Mouse (Mus musculus) neural tube, embryonic 13.5 days (tissue): ENCODE results near the gene Tbrg1. TPM values are rescaled to one million over a fixed set of nuclear protein-coding genes. Genes with fewer than 3 reads are reported as not detected.

ENCODE experiments used
- ATAC-seq: fragments of 200-750 bp; cut with Nextera tagmentation; 2 replicates; pipeline ENCODE4 v1.8.0; 2017; ENCODE audit warnings: low read depth, mild to moderate bottlenecking, moderate TSS enrichment, moderate library complexity
- H3K27ac ChIP-seq: fragments of 300-500 bp; sonication (generic); replicated peaks from 2 replicates; pipeline ENCODE4 v1.5.1; 2015; ENCODE audit warnings: moderate library complexity, mild to moderate bottlenecking, inconsistent platforms
- H3K27me3 ChIP-seq: fragments of 300-500 bp; sonication (generic); 2 replicates; pipeline ENCODE4 v1.6.1; 2015; ENCODE audit warnings: mild to moderate bottlenecking, inconsistent platforms
- H3K36me3 ChIP-seq: fragments of 300-500 bp; sonication (generic); 2 replicates; pipeline ENCODE4 v1.6.1; 2015; ENCODE audit warnings: mild to moderate bottlenecking, inconsistent platforms
- H3K4me1 ChIP-seq: fragments of 300-500 bp; sonication (generic); replicated peaks from 2 replicates; pipeline ENCODE4 v1.6.1; 2015; ENCODE audit warnings: inconsistent platforms
- H3K4me2 ChIP-seq: fragments of 300-500 bp; sonication (generic); 2 replicates; pipeline ENCODE4 v1.6.1; 2015; ENCODE audit warnings: inconsistent platforms, mild to moderate bottlenecking, moderate library complexity
- H3K4me3 ChIP-seq: fragments of 300-500 bp; sonication (generic); 2 replicates; pipeline ENCODE4 v1.5.1; 2015; ENCODE audit warnings: mild to moderate bottlenecking, inconsistent platforms
- H3K9ac ChIP-seq: fragments of 300-500 bp; sonication (generic); 2 replicates; pipeline ENCODE4 v1.6.1; 2015; ENCODE audit warnings: moderate library complexity, mild to moderate bottlenecking, inconsistent platforms
- H3K9me3 ChIP-seq: fragments of 300-500 bp; sonication (generic); 2 replicates; pipeline ENCODE4 v1.6.1; 2016; ENCODE audit warnings: inconsistent platforms
- WGBS: fragments of 180-500 bp; shearing (Covaris S2); methylation state at CpG from one replicate; pipeline ENCODE4 v1.1.7; 2015; 5-methylcytosine and 5-hydroxymethylcytosine counted together
- polyA plus RNA-seq: library from polyadenylated mRNA; unstranded; fragments of >200 nt; fragmentation: Nextera tagmentation; extraction: Ambion mirVana; gene quantifications from 2 replicates; pipeline ENCODE4 v1.2.1, GENCODE M21; 2015

Tbrg1 gene
- polyA plus RNA-seq, 1 experiment from 2014 or later, result 100 TPM

DNA sequence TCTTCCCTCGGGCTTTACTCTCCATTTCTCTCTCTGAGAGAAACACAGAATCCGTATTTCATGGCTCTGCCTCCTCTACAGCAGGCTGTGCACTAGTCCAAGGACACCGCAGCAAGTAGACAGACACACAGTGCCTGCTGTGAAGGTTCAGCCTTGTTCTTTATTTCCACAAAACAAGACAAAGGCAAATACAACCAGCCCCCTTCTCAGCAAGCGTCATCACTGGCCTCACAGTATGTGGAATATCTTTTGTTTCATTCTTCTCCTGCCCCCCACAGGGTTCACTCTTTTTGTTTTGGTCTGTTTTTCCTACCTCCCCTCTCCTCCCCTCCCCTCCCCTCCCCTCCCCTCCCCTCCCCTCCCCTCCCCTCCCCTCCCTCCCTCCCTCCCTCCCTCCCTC is 28.5 kb downstream of the Tbrg1 start:
- H3K27ac ChIP-seq, result no peak overlapping the region
- peaks cover 40% of the 10 kb centered on the region for H3K4me1 ChIP-seq
- no peaks in the 10 kb centered on the region for H3K9me3 ChIP-seq
- H3K4me2 ChIP-seq, result no peak overlapping the region
- H3K36me3 ChIP-seq, result no peaks in the 10 kb centered on the region
- no peak overlapping the region for H3K9ac ChIP-seq
- 34% methylated on average over 4 of the region's 4 CpGs for WGBS
- H3K27me3 ChIP-seq, result no peaks in the 10 kb centered on the region
- H3K4me3 ChIP-seq, result no peak overlapping the region
- no peak for ATAC-seq

DNA sequence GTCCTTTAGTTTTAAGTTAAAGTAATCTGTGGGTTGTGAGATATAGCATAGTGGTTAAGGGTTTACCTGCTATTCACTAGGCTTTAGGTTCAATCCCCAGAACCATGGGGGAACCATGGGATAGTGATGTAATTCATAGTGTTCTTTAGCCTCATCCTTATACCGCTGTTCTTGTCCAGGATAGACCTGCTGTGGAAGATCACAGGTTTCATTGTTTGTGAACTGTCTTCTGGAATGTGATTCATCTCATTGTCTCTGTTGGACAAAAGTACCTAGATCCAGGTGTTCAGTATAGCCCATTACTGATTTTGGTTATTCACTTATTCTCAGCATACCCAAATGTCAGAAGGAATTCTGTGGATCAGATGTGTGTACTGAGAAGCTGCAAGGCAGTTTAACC is 29.8 kb downstream of the Tbrg1 start:
- no peak overlapping the region for H3K4me2 ChIP-seq
- H3K4me1 ChIP-seq, result peaks cover 40% of the 10 kb centered on the region
- no peak overlapping the region for H3K9ac ChIP-seq
- ATAC-seq, result no peak
- H3K27ac ChIP-seq, result peak overlapping the region; percentile 52
- 94% methylated on average over 1 of the region's 1 CpGs for WGBS
- no peaks in the 10 kb centered on the region for H3K27me3 ChIP-seq
- no peaks in the 10 kb centered on the region for H3K36me3 ChIP-seq
- no peak overlapping the region for H3K4me3 ChIP-seq
- no peaks in the 10 kb centered on the region for H3K9me3 ChIP-seq

DNA sequence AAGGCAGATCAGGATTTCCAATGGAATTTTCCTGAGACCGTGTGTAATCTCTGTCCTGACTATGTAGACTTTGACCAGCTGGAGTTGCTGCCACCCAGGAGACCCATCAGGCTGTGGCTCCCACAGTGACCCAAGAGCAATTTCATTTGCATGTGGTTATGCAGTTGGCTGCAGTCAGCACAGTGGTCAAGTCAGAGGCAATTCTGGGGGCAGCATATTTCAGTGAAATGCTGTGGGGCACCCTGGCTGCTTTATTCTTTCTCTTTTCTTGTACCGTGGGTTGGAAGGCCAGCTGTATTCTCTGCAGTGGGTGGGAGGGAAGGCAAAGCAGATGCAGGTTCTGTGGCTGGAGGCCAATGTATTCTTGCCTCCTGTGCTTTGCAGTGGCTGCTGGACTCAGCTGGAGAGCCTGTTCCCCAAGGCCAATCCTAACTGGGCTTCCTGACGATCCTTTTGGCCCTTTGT is 31.0 kb downstream of the Tbrg1 start:
- peaks cover 40% of the 10 kb centered on the region for H3K4me1 ChIP-seq
- H3K9me3 ChIP-seq, result no peaks in the 10 kb centered on the region
- H3K36me3 ChIP-seq, result no peaks in the 10 kb centered on the region
- H3K27me3 ChIP-seq, result no peaks in the 10 kb centered on the region
- 4% methylated on average over 3 of the region's 3 CpGs for WGBS
- 0 out of 2 replicates have a peak overlapping the region, but pooled peaks have one; percentile 10 for H3K4me3 ChIP-seq
- peak overlapping the region; percentile 58 for H3K9ac ChIP-seq
- peak; percentile 70 for ATAC-seq
- peak overlapping the region; percentile 95 for H3K27ac ChIP-seq
- peak overlapping the region; percentile 45 for H3K4me2 ChIP-seq

DNA sequence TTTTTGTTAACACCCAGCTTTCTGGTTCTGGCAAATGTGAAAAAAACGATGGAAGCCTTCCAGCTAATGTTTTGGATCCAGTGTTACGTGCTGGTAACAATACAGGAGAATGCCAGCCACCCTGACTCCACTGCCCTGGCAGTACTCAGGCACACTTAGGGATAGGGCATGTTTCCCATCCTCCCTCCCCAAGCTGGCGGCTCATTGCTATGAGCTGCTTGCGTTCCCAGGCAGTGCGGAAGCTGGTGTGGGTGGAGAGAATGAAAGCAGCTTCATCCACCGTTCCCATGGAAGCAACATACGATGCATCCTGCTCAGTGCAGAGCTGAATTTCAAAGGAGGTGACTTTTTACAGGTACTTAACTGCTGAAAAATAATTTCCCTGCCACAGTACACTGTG is 31.5 kb downstream of the Tbrg1 start:
- H3K27ac ChIP-seq, result peak overlapping the region; percentile 95
- H3K9ac ChIP-seq, result peak overlapping the region; percentile 58
- no peaks in the 10 kb centered on the region for H3K27me3 ChIP-seq
- no peaks in the 10 kb centered on the region for H3K36me3 ChIP-seq
- peaks cover 40% of the 10 kb centered on the region for H3K4me1 ChIP-seq
- peak overlapping the region; percentile 45 for H3K4me2 ChIP-seq
- ATAC-seq, result peak; percentile 90
- H3K4me3 ChIP-seq, result 0 out of 2 replicates have a peak overlapping the region, but pooled peaks have one; percentile 10
- no peaks in the 10 kb centered on the region for H3K9me3 ChIP-seq
- WGBS, result 11% methylated on average over 7 of the region's 7 CpGs

DNA sequence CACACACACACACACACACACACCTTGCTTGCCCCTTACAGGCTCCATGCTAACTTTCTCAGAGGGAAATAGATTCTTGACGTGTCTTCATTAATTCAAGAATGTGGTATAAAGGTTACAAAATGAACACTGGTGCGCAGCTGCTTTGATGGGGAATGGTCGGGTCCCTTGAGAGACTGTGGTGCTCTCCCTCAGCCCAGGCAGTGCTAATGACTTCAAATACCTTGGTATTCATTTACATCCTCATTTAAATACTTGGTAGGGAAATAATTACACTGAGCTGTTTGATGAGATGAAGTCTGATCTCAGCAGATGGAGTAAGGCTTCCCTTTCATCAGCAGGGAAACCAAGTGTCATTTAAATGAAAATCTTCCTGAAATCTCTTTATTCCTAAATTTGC is 32.0 kb downstream of the Tbrg1 start:
- WGBS, result 25% methylated on average over 3 of the region's 3 CpGs
- H3K27ac ChIP-seq, result peak overlapping the region; percentile 95
- H3K4me1 ChIP-seq, result peaks cover 40% of the 10 kb centered on the region
- no peaks in the 10 kb centered on the region for H3K27me3 ChIP-seq
- H3K4me2 ChIP-seq, result peak overlapping the region; percentile 45
- peak; percentile 84 for ATAC-seq
- no peaks in the 10 kb centered on the region for H3K36me3 ChIP-seq
- no peak overlapping the region; the same call in 1 of the 2 replicates for H3K9ac ChIP-seq
- no peaks in the 10 kb centered on the region for H3K9me3 ChIP-seq
- no peak overlapping the region for H3K4me3 ChIP-seq

DNA sequence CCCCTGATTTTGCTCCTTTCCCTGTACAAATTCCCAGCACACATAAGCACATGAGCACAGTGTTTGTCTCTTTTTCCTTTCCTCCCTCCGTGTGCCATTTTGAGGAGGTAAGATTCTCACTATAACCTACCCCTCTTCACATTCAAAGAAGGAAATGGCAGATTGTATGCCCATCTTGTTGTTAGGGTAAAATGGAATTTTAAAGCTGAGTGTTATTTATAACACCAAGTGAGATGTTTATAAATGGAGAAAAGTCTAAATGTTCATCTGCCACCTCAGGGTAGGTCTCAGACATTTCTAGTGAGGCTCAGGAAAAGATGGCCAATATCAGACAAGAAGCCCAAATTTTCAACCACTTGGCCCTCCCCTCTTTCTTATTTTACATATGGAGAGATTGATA is 32.6 kb downstream of the Tbrg1 start:
- Histone ChIP-seq H3K9ac (no peak overlapping the region), H3K36me3 (no peaks in the 10 kb centered on the region), H3K4me1 (peaks cover 40% of the 10 kb centered on the region), H3K9me3 (no peaks in the 10 kb centered on the region), H3K27me3 (no peaks in the 10 kb centered on the region), H3K4me3 (no peak overlapping the region), H3K27ac (peak overlapping the region; percentile 95), H3K4me2 (no peak overlapping the region)
- 88% methylated on average over 1 of the region's 1 CpGs for WGBS
- no peak for ATAC-seq

DNA sequence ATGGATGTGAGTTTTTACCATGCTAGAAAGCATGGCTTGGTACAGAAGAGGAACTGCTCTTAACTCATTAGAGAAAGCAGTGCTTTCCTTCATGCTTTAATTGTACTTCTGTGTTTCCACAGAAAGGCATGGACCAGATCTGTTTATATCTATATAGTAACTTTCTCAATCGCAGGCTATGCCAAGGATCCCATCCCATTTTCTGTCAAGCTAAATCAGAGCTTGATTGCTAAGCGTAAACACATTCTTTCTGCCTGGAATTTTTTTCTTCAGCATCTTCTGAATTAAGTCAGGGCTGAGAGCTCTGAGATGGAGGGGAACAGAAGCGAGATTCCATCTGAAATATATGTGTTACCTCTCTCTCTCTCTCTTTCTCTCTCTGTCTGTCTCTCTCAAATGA is 33.1 kb downstream of the Tbrg1 start:
- H3K27me3 ChIP-seq, result no peaks in the 10 kb centered on the region
- no peaks in the 10 kb centered on the region for H3K36me3 ChIP-seq
- 85% methylated on average over 3 of the region's 3 CpGs for WGBS
- no peak overlapping the region for H3K4me3 ChIP-seq
- no peak overlapping the region for H3K4me2 ChIP-seq
- no peak overlapping the region for H3K9ac ChIP-seq
- H3K9me3 ChIP-seq, result no peaks in the 10 kb centered on the region
- H3K27ac ChIP-seq, result peak overlapping the region; percentile 95; the same call in 1 of the 2 replicates
- H3K4me1 ChIP-seq, result peaks cover 40% of the 10 kb centered on the region
- no peak for ATAC-seq

DNA sequence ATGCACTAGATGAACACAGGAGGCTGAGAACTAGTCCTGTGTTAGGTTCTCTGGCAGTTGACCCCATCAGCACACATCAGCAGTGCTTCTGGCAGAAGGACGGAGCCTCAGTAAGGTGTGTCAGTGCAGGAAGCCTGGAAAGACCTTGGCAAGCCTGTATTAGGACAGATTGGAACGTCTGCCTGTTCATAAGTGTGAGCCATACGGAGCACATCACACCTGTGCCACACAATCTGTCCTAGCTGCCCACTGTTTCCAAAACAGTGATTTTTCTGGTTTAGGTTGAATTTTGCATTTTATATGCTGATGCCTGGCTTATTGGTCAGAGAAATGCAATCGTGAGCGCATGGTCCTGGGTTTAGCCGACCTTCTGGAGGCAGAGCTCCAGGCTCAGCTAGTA is 35.8 kb downstream of the Tbrg1 start:
- Histone ChIP-seq H3K9me3 (no peaks in the 10 kb centered on the region), H3K36me3 (no peaks in the 10 kb centered on the region), H3K4me3 (no peak overlapping the region), H3K4me2 (no peak overlapping the region), H3K9ac (no peak overlapping the region), H3K27ac (no peak overlapping the region), H3K27me3 (no peaks in the 10 kb centered on the region), H3K4me1 (peaks cover 25% of the 10 kb centered on the region)
- ATAC-seq, result no peak
- WGBS, result 87% methylated on average over 6 of the region's 6 CpGs

DNA sequence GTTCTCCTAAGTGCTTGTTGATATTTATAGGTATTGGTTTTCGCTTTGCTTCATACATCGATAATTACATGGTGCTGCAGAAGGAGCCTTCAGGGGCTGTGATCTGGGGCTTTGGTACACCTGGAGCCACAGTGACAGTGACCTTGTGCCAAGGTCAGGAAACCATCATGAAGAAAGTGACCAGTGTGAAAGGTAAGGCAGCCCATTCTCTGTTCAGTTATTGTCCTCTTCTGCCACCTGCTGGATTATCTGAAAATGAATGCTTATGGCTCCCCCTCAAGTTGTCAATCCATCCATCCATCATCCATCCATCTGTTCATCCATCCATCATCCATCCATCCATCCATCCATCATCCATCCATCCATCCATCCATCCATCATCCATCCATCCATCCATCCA is 40.3 kb downstream of the Tbrg1 start:
- WGBS, result 59% methylated on average over 2 of the region's 2 CpGs
- H3K4me1 ChIP-seq, result peaks cover 17% of the 10 kb centered on the region
- H3K4me3 ChIP-seq, result no peak overlapping the region
- H3K27me3 ChIP-seq, result no peaks in the 10 kb centered on the region; the same call in 1 of the 2 replicates
- H3K9ac ChIP-seq, result no peak overlapping the region
- no peaks in the 10 kb centered on the region for H3K9me3 ChIP-seq
- H3K27ac ChIP-seq, result no peak overlapping the region
- H3K36me3 ChIP-seq, result no peaks in the 10 kb centered on the region
- H3K4me2 ChIP-seq, result no peak overlapping the region
- ATAC-seq, result no peak

DNA sequence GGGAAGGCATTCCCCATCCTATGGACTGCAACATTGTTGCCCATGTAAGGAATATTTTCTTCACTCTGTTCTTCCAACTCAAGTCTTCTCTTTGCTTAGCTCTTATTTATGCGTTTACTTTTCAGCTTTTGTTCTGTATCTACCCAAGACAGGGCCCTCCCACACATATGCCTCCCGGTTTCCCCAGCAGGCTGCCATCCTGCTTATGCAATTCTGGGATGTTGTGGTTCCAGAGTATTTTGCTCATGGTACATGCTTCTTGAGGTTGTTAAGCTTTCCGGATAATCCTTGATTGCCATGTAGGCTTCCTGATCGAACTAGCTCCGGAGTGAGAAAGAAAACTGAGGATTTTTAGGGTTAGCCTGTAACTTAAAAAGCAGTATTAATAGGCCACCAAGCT is 41.9 kb downstream of the Tbrg1 start:
- Histone ChIP-seq H3K27ac (no peak overlapping the region), H3K9me3 (no peaks in the 10 kb centered on the region), H3K9ac (no peak overlapping the region), H3K4me3 (no peak overlapping the region), H3K27me3 (no peaks in the 10 kb centered on the region; the same call in 1 of the 2 replicates), H3K36me3 (no peaks in the 10 kb centered on the region), H3K4me2 (no peak overlapping the region), H3K4me1 (peaks cover 17% of the 10 kb centered on the region)
- WGBS, result 70% methylated on average over 5 of the region's 5 CpGs
- ATAC-seq, result no peak

DNA sequence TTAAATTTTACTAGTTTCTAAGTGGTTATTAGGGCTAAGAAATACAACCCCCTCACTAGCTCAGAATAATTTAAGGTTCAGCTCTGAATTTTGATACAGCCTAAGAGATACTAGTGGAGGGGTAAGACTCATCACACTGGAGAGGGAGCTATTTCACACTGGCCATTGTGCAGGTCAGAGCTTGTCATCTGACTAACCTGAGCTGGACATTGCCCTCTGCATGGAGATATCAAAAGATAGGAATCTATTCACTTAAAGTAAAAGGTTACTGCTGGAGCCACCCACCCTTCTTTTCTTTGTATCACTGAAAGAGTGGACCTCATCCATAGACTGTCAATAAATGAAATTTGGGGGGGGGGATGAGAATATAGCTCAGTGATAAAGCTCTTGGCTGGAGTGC is 42.8 kb downstream of the Tbrg1 start:
- no peaks in the 10 kb centered on the region for H3K9me3 ChIP-seq
- H3K4me2 ChIP-seq, result peak overlapping the region; percentile 75
- H3K4me1 ChIP-seq, result peaks cover 17% of the 10 kb centered on the region
- no peak overlapping the region for H3K27ac ChIP-seq
- H3K27me3 ChIP-seq, result no peaks in the 10 kb centered on the region; the same call in 1 of the 2 replicates
- no peaks in the 10 kb centered on the region for H3K36me3 ChIP-seq
- peak; percentile 24 for ATAC-seq
- peak overlapping the region; percentile 61; the same call in 1 of the 2 replicates for H3K4me3 ChIP-seq
- peak overlapping the region; percentile 87; the same call in 1 of the 2 replicates for H3K9ac ChIP-seq

DNA sequence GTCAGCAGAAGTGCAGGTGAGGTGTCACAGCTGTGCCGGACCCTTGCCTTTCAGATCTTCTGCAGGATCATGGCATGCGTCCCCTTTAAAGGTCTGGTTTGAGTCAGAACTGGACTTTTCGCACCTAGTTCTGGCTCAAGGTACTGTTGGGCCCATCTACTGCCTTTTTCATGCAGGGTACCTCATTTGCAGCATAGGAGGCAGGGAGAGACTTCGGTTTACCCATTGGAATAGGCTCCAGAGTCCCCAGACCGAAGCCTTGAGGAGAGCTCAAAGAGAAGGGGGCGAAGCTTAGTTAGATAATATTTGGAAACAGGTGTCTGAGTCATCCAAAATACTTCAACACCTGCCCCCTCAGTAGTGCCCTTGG is 43.2 kb downstream of the Tbrg1 start:
- Histone ChIP-seq H3K9me3 (no peaks in the 10 kb centered on the region), H3K4me3 (peak overlapping the region; percentile 61), H3K27ac (peak overlapping the region; percentile 76), H3K9ac (peak overlapping the region; percentile 87), H3K36me3 (no peaks in the 10 kb centered on the region), H3K4me2 (peak overlapping the region; percentile 75), H3K4me1 (peaks cover 17% of the 10 kb centered on the region), H3K27me3 (no peaks in the 10 kb centered on the region; the same call in 1 of the 2 replicates)
- peak; percentile 75 for ATAC-seq
- WGBS, result 17% methylated on average over 6 of the region's 6 CpGs
